Mouse (Mus musculus) urinary bladder, adult 18-20 months (tissue): ENCODE measurements around the gene Hspb7.

ENCODE experiments used
- DNase-seq, 2 experiments: peaks; one replicate each; pipeline ENCODE4 v3.0.0; 2022; ENCODE audit warnings: low spot score in 2 of 2, mixed read lengths in 2 of 2

Gene Hspb7

GRCm38 (mm10) chr4:141468576-141468975 is 48.0 kb downstream of the Hspb7 start:
- peak in 1 of 2 experiments; percentile 8 for DNase-seq

GRCm38 (mm10) chr4:141469343-141469742 is 48.8 kb downstream of the Hspb7 start:
- DNase-seq, result peak in 1 of 2 experiments; percentile 0

GRCm38 (mm10) chr4:141471491-141471890 is 50.9 kb downstream of the Hspb7 start:
- DNase-seq, result peak in 1 of 2 experiments; percentile 0

DNA sequence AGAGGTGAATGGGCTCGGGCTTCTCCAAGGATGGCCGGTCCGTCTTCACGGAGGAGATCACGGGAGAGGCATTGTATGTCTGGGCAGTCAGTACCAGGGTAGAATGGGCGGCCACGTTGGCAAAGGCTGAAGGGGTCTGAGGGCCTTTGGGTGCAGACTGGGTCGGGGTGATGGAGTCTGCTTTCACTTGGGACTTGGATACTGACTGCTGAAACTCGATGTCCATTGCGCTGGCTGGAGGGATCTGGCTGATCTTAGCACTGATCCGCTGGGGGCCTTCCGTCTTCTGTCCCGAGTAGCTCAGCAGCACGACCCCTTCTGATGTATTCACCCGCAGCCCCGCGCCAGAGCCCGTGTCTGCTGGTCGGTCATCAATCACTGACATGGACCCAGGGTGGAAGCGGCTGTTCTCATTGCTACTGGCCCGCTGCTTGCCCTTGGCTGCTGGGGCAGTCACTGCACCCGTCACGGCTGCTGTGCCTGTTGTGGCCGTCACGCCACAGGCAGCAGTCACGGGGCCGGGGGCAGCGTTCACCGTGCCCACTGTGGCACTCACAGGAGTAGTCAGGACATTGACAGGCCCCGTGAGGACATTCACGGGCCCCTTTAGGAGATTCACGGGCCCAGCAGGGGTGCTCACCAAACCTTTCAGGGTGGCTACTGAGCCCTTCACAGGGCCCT is 52.2 kb downstream of the Hspb7 start:
- no peak for DNase-seq

DNA sequence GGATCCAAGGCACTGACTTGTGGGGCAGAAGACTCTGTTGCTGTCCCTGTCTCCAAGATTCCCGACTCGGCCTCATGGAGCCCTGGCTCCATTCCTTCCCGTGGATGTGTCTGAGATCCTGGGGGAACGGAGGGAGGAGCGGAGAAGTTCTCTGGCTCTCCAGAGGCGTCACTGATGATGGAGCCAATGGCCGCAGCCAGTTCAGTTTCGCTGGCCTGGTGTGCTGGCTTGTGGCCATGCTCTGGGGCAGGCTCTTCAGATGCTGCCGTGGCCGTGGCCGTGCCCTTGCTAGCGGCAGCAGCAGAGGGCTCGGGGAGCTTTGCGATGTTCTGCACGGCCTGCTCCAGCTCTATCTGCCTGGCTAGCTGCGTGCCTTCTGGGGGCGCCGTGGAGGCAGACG is 53.9 kb downstream of the Hspb7 start:
- DNase-seq, result no peak
